Mouse (Mus musculus) right cerebral cortex, postnatal 10 days (tissue): ENCODE measurements around the gene Pir.
A peak's percentile ranks its signal among the peaks of the same experiment; 100 is the strongest.

Source experiments
- DNase-seq, 2 experiments: peaks; one replicate each; pipeline ENCODE4 v3.0.0; 2021; ENCODE audit warnings: low spot score in 2 of 2

Pir gene

GRCm38 (mm10) chrX:164330766-164331165 lies 61.6 kb downstream of the Pir start:
- no peak for DNase-seq

- DNase-seq = no peak
Measured at GRCm38 (mm10) chrX:164338591-164338990, 69.4 kb downstream of the Pir start.

GRCm38 (mm10) chrX:164345359-164345938 lies 76.3 kb downstream of the Pir start:
- no peak for DNase-seq

- DNase-seq = no peak
Measured at GRCm38 (mm10) chrX:164348937-164349336, 79.8 kb downstream of the Pir start.

GRCm38 (mm10) chrX:164365153-164365865 lies 96.1 kb downstream of the Pir start:
- no peak for DNase-seq

GRCm38 (mm10) chrX:164370576-164370975 lies 101.4 kb downstream of the Pir start:
- DNase-seq = no peak

- DNase-seq = peak; percentile 48 to 53
Measured at GRCm38 (mm10) chrX:164373081-164373480, 103.9 kb downstream of the Pir start, which contains the start of gene Vegfd. Gene Vegfd (plus strand): TSS chrX:164373378.

GRCm38 (mm10) chrX:164374586-164374985 lies 105.4 kb downstream of the Pir start:
- no peak for DNase-seq

- DNase-seq = no peak
Measured at GRCm38 (mm10) chrX:164379721-164380120, 110.5 kb downstream of the Pir start.

GRCm38 (mm10) chrX:164381618-164382408 lies 112.6 kb downstream of the Pir start:
- peak; percentile 71 to 83 for DNase-seq

GRCm38 (mm10) chrX:164394091-164394490 lies 124.9 kb downstream of the Pir start:
- no peak for DNase-seq

- DNase-seq = peak in 1 of 2 experiments; percentile 20
Measured at GRCm38 (mm10) chrX:164398456-164398855, 129.3 kb downstream of the Pir start.

- no peak for DNase-seq
Measured at GRCm38 (mm10) chrX:164405080-164405649, 136.0 kb downstream of the Pir start.

GRCm38 (mm10) chrX:164406133-164407022 lies 137.2 kb downstream of the Pir start:
- DNase-seq = no peak

GRCm38 (mm10) chrX:164408301-164408927 lies 139.2 kb downstream of the Pir start:
- DNase-seq = no peak

- DNase-seq = no peak
Measured at GRCm38 (mm10) chrX:164410562-164410961, 141.4 kb downstream of the Pir start.

GRCm38 (mm10) chrX:164416803-164417202 lies 147.6 kb downstream of the Pir start:
- no peak for DNase-seq

- no peak for DNase-seq
Measured at GRCm38 (mm10) chrX:164418008-164418407, 148.8 kb downstream of the Pir start.

- peak; percentile 95 to 97 for DNase-seq
Measured at GRCm38 (mm10) chrX:164419471-164419939, 150.3 kb downstream of the Pir start, which contains the start of gene Piga. Gene Piga (plus strand): TSS chrX:164419787.

- DNase-seq = no peak
Measured at GRCm38 (mm10) chrX:164419955-164420354, 150.8 kb downstream of the Pir start.
